Mouse (Mus musculus): ENCODE data around the gene Acsf2.

DNA sequence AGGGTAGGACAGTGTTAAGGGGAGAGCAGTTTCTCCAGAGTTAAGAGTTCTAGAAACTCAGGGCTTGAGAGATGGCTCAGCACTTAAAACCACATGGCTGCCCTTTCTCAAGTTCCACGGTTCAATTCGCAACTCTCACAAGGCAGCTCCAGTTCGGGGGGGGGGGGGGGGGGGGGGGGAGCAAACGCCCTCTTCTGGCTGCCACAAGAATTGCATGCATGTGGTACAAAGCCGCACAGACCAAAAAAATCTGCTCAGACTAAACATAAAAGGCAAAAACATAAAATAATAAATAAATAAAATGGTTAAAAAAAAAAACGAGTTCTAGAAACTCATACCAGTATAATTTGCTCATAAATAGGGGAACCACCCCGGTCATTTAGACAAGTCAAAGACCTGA is 27.1 kb downstream of the Acsf2 start:
- TF ChIP-seq POLR2A (IDR thresholded peaks at IDR 0.05; ENCODE audit: control insufficient read depth, low read depth, low read length): no peak
- no peak for TF ChIP-seq CTCF (IDR thresholded peaks at IDR 0.05; ENCODE audit: control insufficient read depth, insufficient read depth, insufficient replicate concordance, low read depth, low read length)

Data from testis, adult 2 months (tissue).